Mouse (Mus musculus): ENCODE results near the gene Znrf2. TPM values are rescaled to one million over a fixed set of nuclear protein-coding genes. Genes with fewer than 3 reads are reported as not detected.

The Znrf2 gene
- polyA plus RNA-seq, 1 experiment from 2014 or later, result 5.8 TPM

GRCm38 (mm10) chr6:54786766-54787165, 29.9 kb upstream of the Znrf2 start:
- Histone ChIP-seq H3K36me3 (no peaks in the 10 kb centered on the region), H3K4me1 (peaks cover 5% of the 10 kb centered on the region), H3K27me3 (replicated peaks) (no peaks in the 10 kb centered on the region), H3K4me3 (replicated peaks) (no peak overlapping the region), H3K9me3 (replicated peaks) (no peaks in the 10 kb centered on the region), H3K9ac (replicated peaks) (no peak overlapping the region), H3K27ac (replicated peaks) (no peak overlapping the region), H3K4me2 (no peak overlapping the region)
- WGBS, result 98% methylated on average over 5 of the region's 5 CpGs
- no peak for ATAC-seq (ENCODE audit: low FRiP score)

DNA sequence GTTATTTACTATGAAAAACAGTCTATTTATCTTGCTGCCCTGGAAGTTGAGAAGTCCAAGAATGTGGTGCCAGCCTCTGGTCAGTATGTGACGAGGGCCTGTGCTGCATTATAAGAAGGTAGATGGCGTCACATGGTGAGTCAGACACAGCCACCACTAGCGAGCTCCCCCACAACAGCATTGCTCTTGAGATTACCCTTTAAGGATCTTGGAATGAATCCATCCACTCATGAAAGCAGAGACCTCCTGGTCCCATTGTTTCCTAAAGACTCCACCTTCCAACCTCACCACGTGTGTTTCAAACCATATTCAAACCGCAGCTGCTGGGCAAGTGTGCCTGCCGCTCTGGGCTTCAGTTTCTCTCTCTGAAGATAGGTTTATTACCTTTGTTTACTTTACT, 28.2 kb upstream of the Znrf2 start:
- ATAC-seq (ENCODE audit: low FRiP score), result no peak
- WGBS, result 62% methylated on average over 6 of the region's 6 CpGs

GRCm38 (mm10) chr6:54789139-54789538, 27.6 kb upstream of the Znrf2 start:
- no peaks in the 10 kb centered on the region for H3K4me1 ChIP-seq
- no peak overlapping the region for H3K27ac ChIP-seq (replicated peaks)
- no peaks in the 10 kb centered on the region for H3K27me3 ChIP-seq (replicated peaks)
- no peaks in the 10 kb centered on the region for H3K36me3 ChIP-seq
- H3K4me2 ChIP-seq, result no peak overlapping the region
- H3K4me3 ChIP-seq (replicated peaks), result no peak overlapping the region
- H3K9me3 ChIP-seq (replicated peaks), result no peaks in the 10 kb centered on the region
- 88% methylated on average over 4 of the region's 4 CpGs for WGBS
- no peak for ATAC-seq (ENCODE audit: low FRiP score)
- no peak overlapping the region for H3K9ac ChIP-seq (replicated peaks)

More for the DNA sequence above, 28.2 kb upstream of the Znrf2 start:
- no peaks in the 10 kb centered on the region for H3K36me3 ChIP-seq
- H3K9ac ChIP-seq (replicated peaks), result no peak overlapping the region
- H3K4me2 ChIP-seq, result no peak overlapping the region
- no peak overlapping the region for H3K4me3 ChIP-seq (replicated peaks)
- H3K4me1 ChIP-seq, result no peaks in the 10 kb centered on the region
- H3K27me3 ChIP-seq (replicated peaks), result no peaks in the 10 kb centered on the region
- no peak overlapping the region for H3K27ac ChIP-seq (replicated peaks)
- H3K9me3 ChIP-seq (replicated peaks), result no peaks in the 10 kb centered on the region

DNA sequence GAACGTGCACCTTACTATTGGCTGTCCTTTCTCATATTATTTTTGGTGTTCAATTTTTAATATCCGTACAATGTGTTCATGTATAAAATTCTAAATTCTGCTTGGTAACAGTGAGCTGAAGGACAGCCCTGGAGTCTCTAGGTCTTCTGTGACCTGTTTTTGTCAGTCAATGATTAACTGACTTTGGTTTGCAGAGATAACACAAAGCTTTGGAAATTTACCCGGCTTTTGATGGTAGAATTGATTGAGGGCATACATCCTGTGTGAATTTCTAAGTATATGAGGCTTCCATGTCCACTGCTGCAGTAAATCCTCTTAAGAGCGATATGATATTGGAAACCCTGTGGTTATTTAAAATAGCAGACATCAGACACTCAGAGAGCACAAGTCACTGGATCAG, 26.6 kb upstream of the Znrf2 start:
- Histone ChIP-seq H3K4me1 (no peaks in the 10 kb centered on the region), H3K4me2 (no peak overlapping the region), H3K36me3 (no peaks in the 10 kb centered on the region), H3K9ac (replicated peaks) (no peak overlapping the region), H3K9me3 (replicated peaks) (no peaks in the 10 kb centered on the region), H3K4me3 (replicated peaks) (no peak overlapping the region), H3K27me3 (replicated peaks) (no peaks in the 10 kb centered on the region), H3K27ac (replicated peaks) (no peak overlapping the region)
- no peak for ATAC-seq (ENCODE audit: low FRiP score)
- 85% methylated on average over 4 of the region's 4 CpGs for WGBS

DNA sequence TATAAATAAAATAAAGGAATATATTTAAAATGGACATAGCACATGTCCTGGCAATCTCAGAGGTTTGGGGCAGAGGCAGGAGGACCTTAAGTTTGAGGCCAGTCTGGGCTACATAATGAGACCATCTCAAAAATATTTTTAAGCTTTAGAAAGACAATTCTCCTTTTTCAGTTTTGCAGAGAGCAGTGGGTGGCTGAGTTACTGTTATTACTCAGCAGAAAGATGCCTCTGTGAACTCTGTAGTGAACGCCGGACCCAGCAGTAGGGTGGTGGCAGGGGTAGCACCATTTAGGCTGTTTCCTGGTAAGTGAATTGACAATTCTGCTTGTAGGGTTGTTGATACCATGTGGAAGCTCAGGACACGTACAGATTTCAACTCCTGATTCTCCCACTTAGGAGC, 22.9 kb upstream of the Znrf2 start:
- no peak overlapping the region for H3K9ac ChIP-seq (replicated peaks)
- ATAC-seq (ENCODE audit: low FRiP score), result no peak
- no peak overlapping the region for H3K4me3 ChIP-seq (replicated peaks)
- no peak overlapping the region for H3K27ac ChIP-seq (replicated peaks)
- H3K27me3 ChIP-seq (replicated peaks), result no peaks in the 10 kb centered on the region
- 0 out of 2 replicates have a peak, but pooled peaks cover 3% of the 10 kb centered on the region for H3K9me3 ChIP-seq (replicated peaks)
- WGBS, result 95% methylated on average over 3 of the region's 3 CpGs
- no peaks in the 10 kb centered on the region for H3K4me1 ChIP-seq
- H3K36me3 ChIP-seq, result no peaks in the 10 kb centered on the region
- H3K4me2 ChIP-seq, result no peak overlapping the region

DNA sequence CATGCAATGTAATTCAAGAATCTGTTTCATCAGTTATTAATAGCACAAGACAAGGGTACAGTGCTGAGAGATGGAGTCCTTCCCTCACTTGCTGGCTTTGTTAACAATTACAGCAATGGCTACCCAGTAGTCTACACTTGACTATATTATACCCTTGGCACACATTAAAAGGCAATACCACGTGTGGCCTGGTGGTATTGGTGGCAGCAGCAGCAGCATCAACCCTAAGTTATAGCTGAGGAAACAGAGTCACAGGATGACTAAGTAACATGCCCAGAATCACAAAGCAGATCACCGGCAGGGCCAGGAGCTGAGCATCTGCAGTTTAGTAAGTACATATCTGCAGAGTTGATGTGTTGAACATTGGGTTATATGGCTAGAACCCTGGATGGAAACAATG, 22.3 kb upstream of the Znrf2 start:
- H3K4me1 ChIP-seq, result no peaks in the 10 kb centered on the region
- H3K36me3 ChIP-seq, result no peaks in the 10 kb centered on the region
- H3K4me3 ChIP-seq (replicated peaks), result no peak overlapping the region
- no peak for ATAC-seq (ENCODE audit: low FRiP score)
- WGBS, result 66% methylated on average over 2 of the region's 2 CpGs
- no peak overlapping the region for H3K9ac ChIP-seq (replicated peaks)
- no peak overlapping the region for H3K27ac ChIP-seq (replicated peaks)
- H3K9me3 ChIP-seq (replicated peaks), result 0 out of 2 replicates have a peak, but pooled peaks cover 5% of the 10 kb centered on the region
- H3K27me3 ChIP-seq (replicated peaks), result no peaks in the 10 kb centered on the region
- no peak overlapping the region for H3K4me2 ChIP-seq

DNA sequence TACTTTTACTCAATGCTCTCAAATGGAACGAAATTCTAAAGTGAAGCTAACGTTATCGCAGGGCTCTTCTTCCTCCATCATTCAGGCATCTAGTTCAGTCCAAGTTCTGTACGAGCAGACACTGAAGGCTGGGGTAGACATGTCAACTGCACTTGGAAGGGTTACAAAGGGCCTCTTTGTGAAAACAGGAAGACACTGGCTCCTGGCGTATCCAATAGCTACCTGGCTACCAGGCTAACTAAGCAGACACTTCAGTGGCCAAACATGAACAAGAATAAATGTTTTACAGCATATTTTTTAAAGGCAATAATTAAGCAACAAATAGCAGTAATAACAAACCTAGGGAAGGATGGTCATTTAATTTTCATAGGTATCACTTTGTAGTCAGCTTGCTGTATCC, 21.7 kb upstream of the Znrf2 start:
- Histone ChIP-seq H3K36me3 (no peaks in the 10 kb centered on the region), H3K9ac (replicated peaks) (no peak overlapping the region), H3K4me1 (no peaks in the 10 kb centered on the region), H3K4me2 (no peak overlapping the region), H3K27me3 (replicated peaks) (no peaks in the 10 kb centered on the region), H3K4me3 (replicated peaks) (no peak overlapping the region), H3K27ac (replicated peaks) (no peak overlapping the region), H3K9me3 (replicated peaks) (0 out of 2 replicates have a peak, but pooled peaks cover 5% of the 10 kb centered on the region)
- ATAC-seq (ENCODE audit: low FRiP score), result no peak
- WGBS, result 91% methylated on average over 5 of the region's 5 CpGs

DNA sequence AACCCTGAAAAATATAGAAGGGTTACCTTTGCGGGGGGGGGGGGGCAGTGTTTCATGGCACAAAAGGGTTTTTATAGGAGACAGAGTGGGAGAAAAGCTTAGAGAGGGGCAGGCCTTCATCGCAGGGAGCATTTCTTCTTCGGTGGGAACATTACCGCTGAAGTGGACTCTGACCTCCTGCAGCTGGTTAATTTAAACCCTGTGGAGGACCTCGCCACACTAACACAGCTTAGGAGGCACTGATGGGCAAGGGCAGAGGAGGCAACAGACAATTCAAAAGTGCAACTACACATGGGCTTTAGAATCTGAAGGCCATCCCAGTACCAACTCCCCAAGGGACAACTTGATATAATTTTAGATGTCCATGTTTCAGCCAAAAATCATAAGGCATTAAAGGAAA, 20.7 kb upstream of the Znrf2 start:
- Histone ChIP-seq H3K9ac (replicated peaks) (no peak overlapping the region), H3K27ac (replicated peaks) (no peak overlapping the region), H3K4me3 (replicated peaks) (no peak overlapping the region), H3K9me3 (replicated peaks) (0 out of 2 replicates have a peak, but pooled peaks cover 5% of the 10 kb centered on the region), H3K36me3 (no peaks in the 10 kb centered on the region), H3K27me3 (replicated peaks) (no peaks in the 10 kb centered on the region), H3K4me2 (no peak overlapping the region), H3K4me1 (no peaks in the 10 kb centered on the region)
- ATAC-seq (ENCODE audit: low FRiP score), result no peak
- WGBS, result 86% methylated on average over 5 of the region's 5 CpGs

DNA sequence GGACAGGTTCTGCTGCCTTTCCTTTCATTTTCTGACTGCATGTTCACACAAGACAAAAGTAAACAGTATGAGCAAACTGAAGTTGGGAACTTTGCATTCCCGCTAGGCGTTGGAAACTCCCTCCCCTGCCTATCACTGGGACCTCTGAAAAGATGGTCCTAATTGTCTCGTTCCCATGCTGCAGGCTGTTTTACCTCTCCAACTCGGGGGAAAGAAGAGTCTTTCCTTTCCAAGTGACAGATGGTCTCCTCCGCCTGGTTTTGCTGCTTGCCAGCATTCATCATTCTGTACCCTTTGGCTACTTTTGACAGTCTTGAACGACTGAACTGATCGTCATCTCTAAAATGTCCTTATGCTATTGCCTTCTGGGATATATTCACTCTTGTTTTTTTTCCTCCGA, 14.4 kb upstream of the Znrf2 start:
- Histone ChIP-seq H3K4me2 (no peak overlapping the region), H3K4me3 (replicated peaks) (no peak overlapping the region), H3K27me3 (replicated peaks) (no peaks in the 10 kb centered on the region), H3K36me3 (no peaks in the 10 kb centered on the region), H3K9ac (replicated peaks) (no peak overlapping the region), H3K4me1 (no peaks in the 10 kb centered on the region), H3K9me3 (replicated peaks) (0 out of 2 replicates have a peak, but pooled peaks cover 5% of the 10 kb centered on the region), H3K27ac (replicated peaks) (no peak overlapping the region)
- WGBS, result 59% methylated on average over 8 of the region's 8 CpGs
- no peak for ATAC-seq (ENCODE audit: low FRiP score)

- Histone ChIP-seq H3K27me3 (replicated peaks) (no peaks in the 10 kb centered on the region), H3K27ac (replicated peaks) (no peak overlapping the region), H3K9ac (replicated peaks) (no peak overlapping the region), H3K4me1 (no peaks in the 10 kb centered on the region), H3K4me3 (replicated peaks) (no peak overlapping the region), H3K4me2 (no peak overlapping the region), H3K9me3 (replicated peaks) (no peaks in the 10 kb centered on the region), H3K36me3 (no peaks in the 10 kb centered on the region)
- WGBS, result 59% methylated on average over 18 of the region's 18 CpGs
- no peak for ATAC-seq (ENCODE audit: low FRiP score)
Observed at GRCm38 (mm10) chr6:54804066-54804864, 12.5 kb upstream of the Znrf2 start.

- Histone ChIP-seq H3K27me3 (replicated peaks) (no peaks in the 10 kb centered on the region), H3K9ac (replicated peaks) (no peak overlapping the region), H3K9me3 (replicated peaks) (no peaks in the 10 kb centered on the region), H3K4me1 (no peaks in the 10 kb centered on the region), H3K36me3 (no peaks in the 10 kb centered on the region), H3K4me3 (replicated peaks) (no peak overlapping the region), H3K27ac (replicated peaks) (no peak overlapping the region), H3K4me2 (no peak overlapping the region)
- WGBS, result 88% methylated on average over 5 of the region's 5 CpGs
- ATAC-seq (ENCODE audit: low FRiP score), result no peak
Observed at GRCm38 (mm10) chr6:54805779-54806178, 10.9 kb upstream of the Znrf2 start.

DNA sequence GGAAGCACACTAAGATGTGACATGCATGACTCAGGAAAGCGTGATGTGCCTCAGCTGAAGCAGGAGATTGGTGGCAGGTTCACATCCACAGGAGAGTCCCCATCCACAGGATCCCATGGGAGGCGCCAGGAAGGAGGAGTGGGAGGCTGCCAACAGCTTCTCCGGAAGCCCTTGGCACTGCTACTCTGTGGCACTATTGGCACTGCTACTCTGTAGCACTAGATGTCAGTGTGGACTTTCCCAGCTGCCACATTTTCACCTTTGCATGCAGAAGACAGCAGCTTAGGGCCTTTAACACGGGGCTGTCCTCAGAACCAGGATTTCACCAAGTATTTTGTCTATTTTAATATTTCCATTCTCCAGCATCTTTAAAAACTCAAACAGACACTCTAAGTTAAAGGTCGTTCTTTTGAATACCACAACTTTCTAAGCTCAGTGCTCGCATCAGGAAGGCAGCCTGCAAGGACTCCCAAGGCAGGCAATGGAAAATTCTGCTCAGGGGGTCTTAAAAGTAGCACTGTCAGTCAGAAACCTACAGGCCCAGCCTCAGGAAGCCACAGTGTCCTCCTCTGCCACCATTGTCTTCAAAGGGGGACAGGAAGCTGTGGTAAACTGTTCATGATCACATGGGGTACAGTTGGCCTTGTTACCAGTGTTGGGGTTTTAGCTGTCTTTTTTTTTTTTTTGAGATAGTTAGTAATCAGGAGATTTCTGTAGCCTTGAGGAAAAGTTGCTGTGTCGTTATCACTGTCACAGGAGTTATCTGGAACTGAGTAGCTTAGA, 7.0 kb upstream of the Znrf2 start:
- 0 out of 2 replicates have a peak, but pooled peaks have one; percentile 46 for ATAC-seq (ENCODE audit: low FRiP score)

More for the DNA sequence above, 7.0 kb upstream of the Znrf2 start:
- Histone ChIP-seq H3K4me2 (no peak overlapping the region), H3K9me3 (replicated peaks) (no peaks in the 10 kb centered on the region), H3K4me3 (replicated peaks) (no peak overlapping the region), H3K9ac (replicated peaks) (no peak overlapping the region), H3K27me3 (replicated peaks) (peaks cover 5% of the 10 kb centered on the region; the same call in 1 of the 2 replicates), H3K27ac (replicated peaks) (no peak overlapping the region), H3K4me1 (peaks cover 12% of the 10 kb centered on the region; the same call in 1 of the 2 replicates), H3K36me3 (no peaks in the 10 kb centered on the region)
- 68% methylated on average over 7 of the region's 7 CpGs for WGBS
